Comparison of ENCODE assay signal across 8 mouse cellular contexts in the genomic region with DNA sequence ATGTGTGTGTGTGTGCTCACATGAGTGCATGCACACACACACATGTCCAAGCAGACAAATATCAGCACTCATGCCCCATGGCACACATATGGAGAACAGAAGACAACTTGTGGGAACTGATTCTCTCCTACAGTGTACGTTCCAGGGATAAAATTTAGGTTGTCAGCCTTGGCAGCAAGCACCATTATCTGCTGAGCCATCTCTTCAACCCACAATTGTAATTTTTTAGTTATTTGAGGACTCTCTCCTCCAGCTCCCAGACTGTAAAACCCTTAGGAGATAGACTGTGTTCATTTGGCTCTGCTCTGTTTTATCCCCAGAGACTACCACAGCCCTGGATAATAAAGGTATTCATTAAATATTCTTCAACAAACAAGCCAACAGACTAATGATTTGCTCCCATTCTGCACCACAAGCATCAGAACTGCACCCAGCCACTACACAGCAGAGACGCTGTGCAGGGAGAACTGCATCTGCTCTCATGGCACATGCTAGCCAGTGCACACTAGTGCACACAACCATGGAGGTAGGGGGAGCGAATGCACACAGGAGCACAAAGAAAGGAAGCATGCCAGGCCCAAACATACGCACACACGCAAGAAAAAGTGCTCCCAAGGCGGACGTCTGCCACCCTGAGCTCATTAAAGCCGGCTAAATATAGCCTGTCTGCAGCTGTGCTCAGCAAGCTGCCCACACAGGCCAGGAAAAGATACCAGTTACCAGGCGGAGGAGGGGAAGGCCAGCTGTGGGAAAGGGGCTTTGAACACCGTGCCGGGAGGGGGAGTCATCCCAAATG. TPM values are rescaled to one million over a fixed set of nuclear protein-coding genes. Genes with fewer than 3 reads are reported as not detected.
DNase-seq lines count a peak whose midpoint lies in the region; ATAC-seq and TF ChIP-seq lines count a peak whose summit lies in the region.

No protein-coding gene starts in this region.

- H3K79me2 ChIP-seq in myocyte (ENCODE audit: control insufficient read depth, insufficient read depth): no peaks in the 10 kb centered on the region

- no peak overlapping the region for H3K4me2 ChIP-seq in intestine, embryonic 15.5 days (replicated peaks)
- no peak overlapping the region for H3K4me2 ChIP-seq in intestine, embryonic 16.5 days (ENCODE audit: low read depth, low read length)
- H3K4me2 ChIP-seq in myocyte (ENCODE audit: low read depth): peak overlapping the region; percentile 36

- no peak for ATAC-seq in intestine, embryonic 15.5 days
- no peak for ATAC-seq in intestine, embryonic 16.5 days

- TF ChIP-seq POLR2A in myocyte (IDR thresholded peaks at IDR 0.05; ENCODE audit: insufficient read length, low read depth): no peak

- H3K36me3 ChIP-seq in intestine, embryonic 15.5 days: no peaks in the 10 kb centered on the region
- H3K36me3 ChIP-seq in intestine, embryonic 16.5 days (ENCODE audit: control insufficient read depth, insufficient read depth, low read length): no peaks in the 10 kb centered on the region
- no peaks in the 10 kb centered on the region for H3K36me3 ChIP-seq in myocyte (ENCODE audit: control insufficient read depth, insufficient read depth)

- H3K9me3 ChIP-seq in intestine, embryonic 15.5 days: no peaks in the 10 kb centered on the region
- H3K9me3 ChIP-seq in intestine, embryonic 16.5 days (ENCODE audit: control insufficient read depth, low read length): no peaks in the 10 kb centered on the region

- 50% methylated on average over 11 of the region's 11 CpGs for WGBS in intestine, embryonic 15.5 days
- WGBS in intestine, embryonic 16.5 days: 53% methylated on average over 11 of the region's 11 CpGs

- H3K4me3 ChIP-seq in intestine, embryonic 15.5 days (replicated peaks): no peak overlapping the region
- no peak overlapping the region for H3K4me3 ChIP-seq in intestine, embryonic 16.5 days (ENCODE audit: low read length)
- no peak overlapping the region for H3K4me3 ChIP-seq in myocyte

- 0 out of 2 replicates have a peak overlapping the region, but pooled peaks have one; percentile 32 for H3K27ac ChIP-seq in intestine, embryonic 15.5 days
- no peak overlapping the region for H3K27ac ChIP-seq in intestine, embryonic 16.5 days (ENCODE audit: low read length)

- no peak overlapping the region for H3K9ac ChIP-seq in intestine, embryonic 15.5 days
- no peak overlapping the region for H3K9ac ChIP-seq in intestine, embryonic 16.5 days (ENCODE audit: low read depth, low read length)

- 0 out of 2 replicates have a peak, but pooled peaks cover 3% of the 10 kb centered on the region for H3K4me1 ChIP-seq in intestine, embryonic 15.5 days (replicated peaks)
- H3K4me1 ChIP-seq in intestine, embryonic 16.5 days (ENCODE audit: control insufficient read depth, insufficient read depth, low read length): peaks cover 5% of the 10 kb centered on the region; the same call in 1 of the 2 replicates

- H3K27me3 ChIP-seq in intestine, embryonic 15.5 days (replicated peaks): no peaks in the 10 kb centered on the region
- no peaks in the 10 kb centered on the region for H3K27me3 ChIP-seq in intestine, embryonic 16.5 days (replicated peaks; ENCODE audit: control insufficient read depth, insufficient read depth, low read length)
- no peaks in the 10 kb centered on the region for H3K27me3 ChIP-seq in myocyte (ENCODE audit: control insufficient read depth, insufficient read depth, insufficient read length)

- peak; percentile 39 to 44 for DNase-seq in frontal cortex, postnatal 25 days (ENCODE audit: low spot score in 2 of 2)
- DNase-seq in layer of hippocampus, adult 9-10 months (ENCODE audit: low spot score): peak; percentile 36
- no peak for DNase-seq in cerebellum, postnatal 14 days
- DNase-seq in cerebellum, adult 11 months: no peak
- DNase-seq in T-cell, adult 2 months (ENCODE audit: low spot score): no peak

- no peak overlapping the region for H3ac ChIP-seq in myocyte (ENCODE audit: control insufficient read depth, insufficient read length)

TF ChIP-seq in myocyte, 11 proteins besides CTCF, POLR2A, EP300 and RAD21:
- no peak for TF ChIP-seq TCF3 (IDR thresholded peaks at IDR 0.05; ENCODE audit: insufficient read length, low read depth)
- no peak for TF ChIP-seq E2F4 (IDR thresholded peaks at IDR 0.05; ENCODE audit: insufficient read depth)
- no peak for TF ChIP-seq CEBPB (IDR thresholded peaks at IDR 0.05; ENCODE audit: insufficient read depth, poor library complexity, severe bottlenecking)
- peak; percentile 78 to 93 (median 81) for TF ChIP-seq MYOG (IDR thresholded peaks at IDR 0.05; ENCODE audit: control insufficient read depth in 1 of 3, insufficient read depth in 1 of 3, insufficient read length in 2 of 3, low read depth in 2 of 3)
- TF ChIP-seq SRF (IDR thresholded peaks at IDR 0.05; ENCODE audit: control insufficient read depth, insufficient read length, low read depth): no peak
- peak; percentile 57 for TF ChIP-seq TCF12 (IDR thresholded peaks at IDR 0.05; ENCODE audit: insufficient read depth, poor library complexity, severe bottlenecking)
- peak; percentile 58 to 94 (median 90) for TF ChIP-seq MYOD1 (IDR thresholded peaks at IDR 0.05; ENCODE audit: control insufficient read depth in 1 of 3, insufficient read length in 2 of 3, low read depth in 2 of 3)
- no peak for TF ChIP-seq POLR2AphosphoS2 (IDR thresholded peaks at IDR 0.05; ENCODE audit: insufficient read length, low read depth)
- no peak for TF ChIP-seq MAX (IDR thresholded peaks at IDR 0.05; ENCODE audit: low read depth)
- TF ChIP-seq REST (IDR thresholded peaks at IDR 0.05; ENCODE audit: insufficient read depth, insufficient read length): no peak
TF ChIP-seq in myocyte: peak in this region for 3.

RNA-seq across cellular contexts. Expression of a gene that starts 44.6 kb away (rescaled TPM):
- polyA plus RNA-seq in intestine, embryonic 15.5 days (2015; fragmentation: Nextera tagmentation; extraction: Ambion mirVana): 75.4 and 81.8 TPM in 2 replicates
- 61.4 and 76.9 TPM in 2 replicates for polyA plus RNA-seq in intestine, embryonic 16.5 days (2015; fragmentation: Nextera tagmentation; extraction: Ambion mirVana)
- 77.9 TPM for polyA plus RNA-seq in myocyte (2012; fragmentation: generic; extraction: Trizol)

RNA-seq across cellular contexts. Expression of a gene that starts 49.1 kb away (rescaled TPM):
- polyA plus RNA-seq in intestine, embryonic 15.5 days (2015; fragmentation: Nextera tagmentation; extraction: Ambion mirVana): 0.50 and 0.62 TPM in 2 replicates
- polyA plus RNA-seq in intestine, embryonic 16.5 days (2015; fragmentation: Nextera tagmentation; extraction: Ambion mirVana): 0.35 and 0.37 TPM in 2 replicates
- polyA plus RNA-seq in myocyte (2012; fragmentation: generic; extraction: Trizol): 0.04 TPM

RNA-seq across cellular contexts. Expression of a gene that starts 49.1 kb away (rescaled TPM):
- 0.19 and 0.34 TPM in 2 replicates for polyA plus RNA-seq in intestine, embryonic 15.5 days (2015; fragmentation: Nextera tagmentation; extraction: Ambion mirVana)
- polyA plus RNA-seq in intestine, embryonic 16.5 days (2015; fragmentation: Nextera tagmentation; extraction: Ambion mirVana): 0.29 TPM in 2 replicates
- 0.38 TPM for polyA plus RNA-seq in myocyte (2012; fragmentation: generic; extraction: Trizol)

Comparison
In these comparisons a context has a peak if more than half of its experiments do, and no peak if none do; other contexts are left out.
1. DNase-seq: peak in frontal cortex, postnatal 25 days (2 of 2) and layer of hippocampus, adult 9-10 months (single experiment); none in cerebellum, postnatal 14 days (0 of 2), cerebellum, adult 11 months (single experiment) and T-cell, adult 2 months (single experiment).